Mouse (Mus musculus): ENCODE data around the gene Dgkq. TPM values are rescaled to one million over a fixed set of nuclear protein-coding genes. Genes with fewer than 3 reads are reported as not detected.

The Dgkq gene
- total RNA-seq, 2 experiments from 2014 or later = 58.9 to 59.7 TPM

DNA sequence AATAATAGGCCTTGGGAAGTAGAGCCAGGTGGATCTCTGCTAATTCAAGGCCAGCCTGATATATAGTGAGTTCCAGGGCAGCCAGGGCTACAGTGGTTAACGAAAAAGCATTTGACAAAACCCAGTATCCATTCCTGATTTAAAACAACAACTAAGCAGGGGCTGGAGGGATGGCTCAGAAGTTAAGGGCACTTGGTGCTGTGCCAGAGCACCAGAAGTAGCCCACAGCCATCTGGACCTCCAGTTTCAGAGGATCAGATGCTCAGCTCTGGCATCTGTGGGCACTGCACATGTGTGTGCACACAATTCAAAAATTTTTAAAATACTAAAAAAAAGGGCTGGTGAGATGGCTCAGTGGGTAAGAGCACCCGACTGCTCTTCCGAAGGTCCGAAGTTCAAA is 35.8 kb downstream of the Dgkq start:
- no peak; the same call in 1 of the 2 replicates for TF ChIP-seq CTCF (IDR thresholded peaks at IDR 0.05)
- Histone ChIP-seq H3K4me3 (no peak overlapping the region), H3K27ac (no peak overlapping the region)
- DNase-seq (ENCODE audit: extremely low spot score in 1 of 2, low spot score in 2 of 2) = no peak
- intact Hi-C loops (cut with DNase I) = no loop called here

DNA sequence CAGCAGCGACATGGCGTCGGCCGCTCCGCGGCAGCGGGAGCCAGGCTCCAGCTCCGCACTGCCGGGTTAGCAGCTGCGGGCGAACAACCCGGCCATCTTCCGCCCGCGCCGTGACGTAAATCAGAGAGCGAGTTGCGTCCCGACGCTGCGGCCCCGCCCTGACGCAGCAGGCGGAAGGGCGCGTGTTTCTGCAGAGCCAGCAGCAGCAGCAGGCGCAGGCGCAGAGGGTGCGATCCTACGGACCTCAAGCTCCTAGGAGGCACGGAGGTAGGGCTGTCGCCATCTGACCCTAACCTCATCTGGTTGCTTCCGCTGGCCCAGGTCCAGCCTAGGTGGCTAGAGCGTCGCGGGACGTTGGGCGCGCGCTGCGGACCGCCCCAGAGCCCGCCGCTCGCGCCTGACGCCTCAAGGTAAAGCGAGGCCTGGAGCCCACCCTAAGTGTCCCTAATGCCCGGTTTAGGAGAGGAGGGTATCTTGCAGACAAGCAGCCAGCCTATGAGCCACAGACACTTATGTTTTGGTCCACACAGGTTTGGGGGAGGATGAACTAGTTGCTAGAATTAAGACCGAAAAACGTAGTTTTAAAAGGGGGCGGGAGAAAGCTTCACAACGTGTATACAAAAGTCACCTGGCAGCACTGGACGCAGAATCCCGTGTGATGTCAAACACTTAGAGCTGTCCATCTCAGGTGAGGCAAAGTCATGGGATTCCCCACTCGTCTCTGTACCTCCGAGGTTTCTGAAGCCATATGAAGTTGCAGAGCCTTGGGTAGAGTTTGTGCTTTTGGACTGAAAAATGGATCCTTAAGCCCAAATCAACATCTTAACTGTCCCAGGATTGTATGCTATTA is 39.6 kb downstream of the Dgkq start, which contains the start of the genes Gak and Tmem175:
Gene Gak (minus strand): TSS at position 122 of the 850 bp plus-strand sequence.
Gene Tmem175 (plus strand): TSS at position 137 of the 850 bp plus-strand sequence.
- H3K4me3 ChIP-seq = peak within 1 kb of the TSS; percentile 72
- intact Hi-C loops (cut with DNase I) = no loop called here

DNA sequence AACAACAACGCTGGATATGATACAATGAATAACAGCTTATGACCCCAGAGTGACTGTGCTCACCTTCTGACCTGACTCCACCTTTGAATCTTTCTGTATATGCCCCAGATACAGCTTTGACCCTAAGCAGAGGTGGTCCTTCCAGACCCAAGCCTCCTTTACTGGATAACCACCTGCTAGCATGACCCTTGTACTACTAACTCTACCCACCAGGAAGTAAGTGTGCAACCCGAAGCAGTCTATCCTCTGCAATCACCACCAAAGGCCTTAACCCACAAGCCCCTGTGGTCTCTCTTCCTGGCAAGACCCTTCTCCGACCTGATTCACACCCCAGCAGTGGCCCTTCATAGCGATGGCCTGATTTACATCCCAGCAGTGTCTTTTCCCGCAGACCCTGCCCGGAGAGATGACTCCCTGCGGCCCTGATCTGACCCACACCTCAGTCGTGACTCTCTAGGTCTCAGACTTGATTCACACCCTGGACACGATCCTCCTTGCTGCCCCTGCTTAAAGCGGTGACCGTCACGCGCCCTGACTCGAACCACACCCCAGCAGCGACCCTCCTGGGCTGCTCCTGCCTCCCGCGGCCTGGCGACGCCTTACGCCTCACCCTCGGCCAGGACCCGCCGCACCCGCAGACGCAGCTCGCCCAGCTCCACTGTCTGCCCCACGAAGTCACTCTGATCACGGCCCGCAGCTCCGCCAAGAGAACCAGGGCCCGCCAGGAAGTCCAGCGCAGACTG is 40.4 kb downstream of the Dgkq start:
- intact Hi-C loops (cut with DNase I) = no loop called here
- peak overlapping the region; percentile 97 for H3K27ac ChIP-seq
- TF ChIP-seq CTCF (IDR thresholded peaks at IDR 0.05) = no peak
- H3K4me3 ChIP-seq = peak overlapping the region; percentile 72
- DNase-seq (ENCODE audit: extremely low spot score in 1 of 2, low spot score in 2 of 2) = no peak

More for the DNA sequence above, 39.6 kb downstream of the Dgkq start, which contains the start of the genes Gak and Tmem175:
- no peak for TF ChIP-seq CTCF (IDR thresholded peaks at IDR 0.05)
- peak; percentile 92 to 94 for DNase-seq (ENCODE audit: extremely low spot score in 1 of 2, low spot score in 2 of 2)
- H3K27ac ChIP-seq = peak within 1 kb of the TSS; percentile 97

DNA sequence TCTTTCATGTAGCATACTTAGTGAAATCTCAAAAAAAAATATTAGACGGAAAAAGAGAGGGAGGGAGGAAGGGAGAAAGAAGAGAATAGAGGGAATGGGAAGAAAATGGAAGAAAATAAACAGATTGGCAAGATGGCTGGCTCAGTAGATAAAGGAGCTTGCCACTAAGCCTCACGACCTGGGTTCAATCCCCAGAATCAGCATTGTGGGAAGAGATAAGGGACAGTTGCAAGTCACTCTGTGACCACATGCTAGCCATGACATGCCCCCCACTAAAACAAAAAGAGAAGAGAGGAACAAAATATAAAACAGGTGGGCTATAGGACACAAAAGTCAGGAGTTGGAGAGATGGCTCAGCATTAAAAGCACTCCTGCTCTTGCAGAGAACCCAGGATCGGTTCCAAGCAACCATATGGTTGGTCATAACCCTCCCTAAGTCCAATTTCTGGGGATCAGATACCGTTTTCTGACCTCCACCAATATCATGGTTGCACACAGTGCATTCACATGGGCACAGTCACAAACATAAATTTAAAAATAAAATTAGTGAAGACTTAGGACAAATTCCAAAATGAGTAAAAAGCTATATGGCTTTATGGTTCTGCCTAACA is 43.3 kb downstream of the Dgkq start:
- no peak overlapping the region for H3K27ac ChIP-seq
- no peak overlapping the region for H3K4me3 ChIP-seq
- TF ChIP-seq CTCF (IDR thresholded peaks at IDR 0.05) = no peak
- intact Hi-C loops (cut with DNase I) = no loop called here
- DNase-seq (ENCODE audit: extremely low spot score in 1 of 2, low spot score in 2 of 2) = no peak

DNA sequence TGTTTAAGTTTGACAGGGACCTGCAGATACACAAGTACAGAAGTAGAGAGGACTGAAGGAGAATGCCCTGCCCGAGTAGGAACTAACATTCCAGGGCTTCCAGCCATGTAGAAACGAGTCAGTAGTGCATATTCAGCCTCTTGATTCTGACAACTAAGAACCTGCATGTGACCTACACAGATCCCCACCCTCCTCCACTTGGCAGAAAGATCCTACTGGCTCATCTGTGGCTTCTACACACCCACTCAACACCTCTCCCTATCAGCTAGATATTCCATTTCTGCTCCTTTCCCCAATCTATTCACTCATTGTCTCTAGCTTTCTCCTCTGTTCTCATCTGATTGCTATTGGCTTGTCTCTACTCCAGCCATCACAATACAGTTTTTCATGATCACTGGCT is 47.6 kb downstream of the Dgkq start:
- no peak for DNase-seq (ENCODE audit: extremely low spot score in 1 of 2, low spot score in 2 of 2)
- no peak overlapping the region for H3K4me3 ChIP-seq
- TF ChIP-seq CTCF (IDR thresholded peaks at IDR 0.05) = no peak
- H3K27ac ChIP-seq = no peak overlapping the region; the same call in 1 of the 2 replicates
- intact Hi-C loops (cut with DNase I) = no loop called here

GRCm38 (mm10) chr5:108610426-108610825 is 59.0 kb downstream of the Dgkq start:
- DNase-seq (ENCODE audit: extremely low spot score in 1 of 2, low spot score in 2 of 2) = no peak
- intact Hi-C loops (cut with DNase I) = no loop called here
- Histone ChIP-seq H3K27ac (no peak overlapping the region), H3K4me3 (no peak overlapping the region)
- no peak for TF ChIP-seq CTCF (IDR thresholded peaks at IDR 0.05)

DNA sequence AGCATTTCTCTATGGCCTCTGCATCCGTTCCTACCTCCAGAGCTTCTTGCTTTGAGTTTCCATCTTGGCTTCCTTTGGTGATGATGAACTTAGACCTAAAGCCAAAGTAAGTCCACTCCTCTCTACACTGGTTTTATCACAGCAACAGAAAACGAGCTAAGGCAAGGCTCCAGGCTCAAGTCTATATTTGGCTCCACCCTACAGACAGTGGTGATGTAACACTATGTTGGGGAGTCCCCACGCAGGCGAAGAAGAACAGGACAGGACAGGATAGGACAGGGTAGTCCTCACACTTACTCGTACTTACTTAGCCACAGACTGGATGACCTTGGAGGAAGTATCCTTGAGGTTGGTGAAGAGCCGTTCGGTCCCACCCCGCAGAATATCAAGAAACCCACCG is 66.9 kb downstream of the Dgkq start:
- Histone ChIP-seq H3K4me3 (no peak overlapping the region), H3K27ac (no peak overlapping the region)
- DNase-seq (ENCODE audit: extremely low spot score in 1 of 2, low spot score in 2 of 2) = no peak
- no peak for TF ChIP-seq CTCF (IDR thresholded peaks at IDR 0.05)
- intact Hi-C loops (cut with DNase I) = no loop called here

DNA sequence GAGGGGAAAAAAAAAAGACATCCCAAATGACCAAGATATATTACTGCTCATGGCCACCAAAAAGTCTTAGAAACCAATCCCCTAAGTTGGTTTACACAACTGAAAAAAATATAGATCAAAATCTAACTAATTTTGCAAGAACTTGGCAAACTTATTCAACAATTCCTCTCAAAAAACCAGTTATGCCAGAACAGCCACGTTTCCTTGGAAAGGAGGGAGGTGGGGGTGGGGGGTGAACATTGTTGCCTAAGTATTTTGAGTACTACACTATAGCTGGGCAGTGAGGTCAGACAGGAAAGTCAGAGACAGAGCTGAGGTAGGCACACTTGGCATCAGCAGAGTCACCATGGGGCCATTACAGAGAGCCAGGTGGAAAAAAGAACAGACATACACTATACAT is 69.5 kb downstream of the Dgkq start:
- no peak for DNase-seq (ENCODE audit: extremely low spot score in 1 of 2, low spot score in 2 of 2)
- no peak overlapping the region for H3K4me3 ChIP-seq
- H3K27ac ChIP-seq = no peak overlapping the region
- no peak for TF ChIP-seq CTCF (IDR thresholded peaks at IDR 0.05)
- intact Hi-C loops (cut with DNase I) = no loop called here

Other genes starting within 250 kb of the Dgkq start
- 100 to 1,000 TPM; 222 to 225 TPM for gene Atp5k, start 235.2 kb downstream of the Dgkq start, total RNA-seq (2021)
- under 1 TPM; 0.75 TPM for gene Mfsd7a, start 220.8 kb downstream of the Dgkq start, total RNA-seq (2021)
- gene Pcgf3, start 208.4 kb downstream of the Dgkq start, total RNA-seq (2021) = 10 to 100 TPM; 46.6 to 47.3 TPM
- 100 to 1,000 TPM; 713 to 727 TPM for gene Cplx1, start 119.6 kb downstream of the Dgkq start, total RNA-seq (2021)
- gene Gak, start 39.9 kb downstream of the Dgkq start, total RNA-seq (2021) = 100 to 1,000 TPM in 1 of 2 experiments, 10 to 100 TPM in 1; 98.8 to 106 TPM
- 10 to 100 TPM; 40.8 to 43.2 TPM for gene Tmem175, start 39.9 kb downstream of the Dgkq start, total RNA-seq (2021)
- 10 to 100 TPM; 14.9 to 20.8 TPM for gene Idua, start 9.3 kb downstream of the Dgkq start, total RNA-seq (2021)
- 1 to 10 TPM in 1 of 2 experiments, under 1 TPM in 1; 0.89 to 1.4 TPM for gene Slc26a1, start 5.9 kb upstream of the Dgkq start, total RNA-seq (2021)
- gene Fgfrl1, start 22.7 kb upstream of the Dgkq start, total RNA-seq (2021) = 10 to 100 TPM; 19.7 to 21.7 TPM
- gene Rnf212, start 105.3 kb upstream of the Dgkq start, total RNA-seq (2021) = not detected
- gene Tmed11, start 125.7 kb upstream of the Dgkq start, total RNA-seq (2021) = not detected
- not detected for gene Vmn2r8, start 139.2 kb upstream of the Dgkq start, total RNA-seq (2021)
- gene Vmn2r9, start 182.9 kb upstream of the Dgkq start, total RNA-seq (2021) = not detected